Mouse (Mus musculus) embryo, embryonic 11 days (tissue): Measurements from ENCODE around the gene Rnf19b.

Source experiments
- DNase-seq: peaks from one replicate; pipeline ENCODE4 v3.0.0-alpha.2; 2015

The Rnf19b gene

DNA sequence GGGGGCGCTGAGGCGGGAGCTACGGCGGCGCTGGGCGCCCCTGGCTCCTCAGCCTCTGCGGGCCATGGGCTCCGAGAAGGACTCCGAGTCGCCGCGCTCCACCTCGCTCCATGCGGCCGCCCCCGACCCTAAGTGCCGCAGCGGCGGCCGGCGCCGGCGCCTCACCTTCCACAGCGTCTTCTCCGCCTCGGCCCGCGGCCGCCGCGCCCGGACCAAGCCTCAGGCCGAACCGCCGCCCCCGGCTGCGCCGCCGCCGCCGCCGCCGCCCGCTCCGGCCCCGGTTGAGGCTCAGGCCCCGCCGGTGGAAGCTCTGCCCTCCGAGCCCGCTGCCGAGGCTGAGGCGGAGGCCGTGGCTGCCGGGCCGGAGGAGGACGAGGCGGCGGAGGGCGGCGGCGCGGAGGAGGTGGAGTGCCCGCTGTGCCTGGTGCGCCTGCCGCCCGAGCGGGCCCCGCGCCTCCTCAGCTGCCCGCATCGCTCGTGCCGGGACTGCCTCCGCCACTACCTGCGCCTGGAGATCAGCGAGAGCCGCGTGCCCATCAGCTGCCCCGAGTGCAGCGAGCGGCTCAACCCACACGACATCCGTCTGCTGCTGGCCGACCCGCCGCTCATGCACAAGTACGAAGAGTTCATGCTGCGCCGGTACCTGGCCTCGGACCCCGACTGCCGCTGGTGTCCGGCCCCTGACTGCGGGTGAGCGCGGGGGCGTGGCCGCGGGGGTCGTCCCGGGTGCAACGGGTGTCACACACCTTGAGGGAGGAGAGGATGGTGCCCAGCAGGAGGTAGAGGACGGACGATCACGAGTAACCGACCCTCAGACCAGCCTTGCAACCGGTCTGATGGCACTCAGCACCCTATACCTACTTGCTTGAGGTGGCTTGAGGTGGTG is at the start of gene Rnf19b:
Gene Rnf19b (plus strand): TSS at position 65 of the 886 bp plus-strand sequence.
- peak; percentile 59 for DNase-seq

- DNase-seq: no peak
These were observed 49.4 kb upstream of the Rnf19b start for GRCm38 (mm10) chr4:129008672-129009071.

DNA sequence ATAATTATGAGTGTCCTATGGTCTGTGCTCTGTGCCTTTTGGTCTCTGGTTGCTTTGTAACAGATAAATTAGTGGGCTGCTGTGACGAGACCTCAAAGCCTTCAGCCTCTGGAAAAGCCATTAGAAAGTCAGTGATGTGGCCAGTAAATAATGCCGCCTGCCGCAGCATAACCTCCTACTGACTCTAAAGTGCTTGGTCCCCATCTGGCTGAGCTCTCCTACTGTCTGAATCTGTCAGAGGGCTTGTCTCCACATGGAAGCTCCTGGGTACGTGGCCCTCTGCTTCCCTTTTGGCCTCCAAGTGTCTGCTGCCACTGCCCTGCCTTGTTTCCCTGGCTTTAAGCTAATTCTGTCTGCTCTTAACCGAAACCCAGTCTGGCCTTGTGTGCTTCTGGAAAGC is 48.5 kb upstream of the Rnf19b start:
- DNase-seq: no peak

GRCm38 (mm10) chr4:129011604-129012121 is 46.4 kb upstream of the Rnf19b start:
- no peak for DNase-seq

DNA sequence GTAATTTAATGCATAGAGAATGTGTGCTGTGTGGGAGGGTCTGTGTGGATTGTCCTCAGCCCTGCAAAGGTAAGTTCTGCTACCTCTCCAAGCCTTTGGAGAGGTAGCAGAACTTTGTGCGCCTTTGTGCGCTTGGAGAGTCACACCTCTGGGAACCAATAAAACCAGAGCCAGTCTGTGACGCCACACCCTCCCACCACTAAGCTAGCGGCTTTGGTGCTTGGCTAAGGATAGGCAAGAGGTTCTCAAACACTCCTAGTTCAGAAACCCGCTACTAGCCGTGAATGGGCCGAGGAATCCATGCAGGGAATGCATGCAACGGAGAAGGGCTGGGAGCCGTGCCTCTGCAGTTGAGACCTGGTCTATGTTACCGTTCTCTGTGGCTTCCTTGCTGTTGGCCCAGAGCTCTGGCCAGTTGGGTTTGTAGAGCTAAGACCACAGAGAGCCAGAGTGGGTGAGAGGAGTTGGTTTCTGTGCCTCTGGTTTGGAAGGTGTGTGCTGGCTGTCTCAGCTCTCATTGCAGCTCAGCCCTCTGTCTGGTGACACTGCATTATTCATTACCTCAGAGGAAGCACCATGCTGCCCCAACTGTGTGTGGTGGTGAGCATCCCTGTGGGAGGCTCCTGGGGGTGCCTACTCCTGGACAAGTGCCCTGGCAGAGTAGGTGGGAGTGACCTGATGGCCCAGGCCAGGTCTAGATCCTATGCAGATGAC is 44.8 kb upstream of the Rnf19b start:
- DNase-seq: no peak

DNA sequence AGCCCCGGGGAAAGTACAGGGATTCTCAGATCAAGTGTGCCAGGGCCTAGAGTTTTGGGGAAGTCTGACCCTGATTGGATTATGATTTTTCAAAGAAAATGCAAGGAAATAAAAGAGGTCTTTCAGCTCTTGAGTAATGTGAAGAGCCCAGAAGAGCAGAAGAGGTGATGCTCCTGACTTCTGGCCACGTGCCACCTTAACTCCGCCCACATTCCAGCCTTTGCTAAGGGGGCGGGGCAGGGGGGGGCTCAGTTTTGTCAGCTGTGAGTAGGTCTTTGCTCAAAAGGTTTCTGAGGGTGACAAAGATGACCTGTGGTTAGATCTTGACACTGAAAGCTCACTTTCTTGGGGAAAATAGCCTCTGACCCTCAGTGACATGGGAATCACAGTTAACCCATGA is 41.7 kb upstream of the Rnf19b start:
- DNase-seq: no peak

GRCm38 (mm10) chr4:129017150-129017549 is 40.9 kb upstream of the Rnf19b start:
- no peak for DNase-seq

DNA sequence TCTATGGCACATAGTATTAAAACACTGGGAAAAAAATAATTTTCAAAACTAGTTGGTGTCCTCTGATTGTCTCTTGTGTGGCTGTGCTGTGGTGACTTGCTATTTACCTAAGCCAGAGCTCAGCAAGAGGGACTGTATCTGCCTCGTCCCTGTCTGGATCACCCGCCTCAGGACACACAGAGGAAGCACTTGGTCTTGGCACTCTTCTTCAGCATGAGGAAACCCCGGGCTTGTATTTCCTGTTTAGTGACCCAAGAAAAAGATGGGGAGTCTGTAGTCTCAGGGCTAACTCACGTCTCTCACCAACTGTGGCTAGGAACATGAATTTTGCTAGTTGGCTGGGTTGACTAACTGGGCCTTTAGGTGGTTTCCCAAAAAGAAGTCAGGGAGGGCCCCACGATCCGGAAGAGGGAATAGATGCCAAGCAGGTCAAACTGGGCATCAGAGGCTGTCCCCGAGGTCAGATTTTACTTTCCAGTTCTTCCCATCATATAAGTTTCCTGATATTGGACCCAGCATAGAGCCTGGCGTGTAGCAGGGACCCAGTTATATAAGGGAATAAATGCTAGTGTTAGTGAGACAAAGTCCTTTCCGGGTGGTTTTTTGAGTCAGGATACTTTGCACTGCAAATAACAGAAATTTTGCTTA is 39.2 kb upstream of the Rnf19b start:
- no peak for DNase-seq

GRCm38 (mm10) chr4:129019788-129020187 is 38.3 kb upstream of the Rnf19b start:
- no peak for DNase-seq

GRCm38 (mm10) chr4:129020454-129020853 is 37.6 kb upstream of the Rnf19b start:
- DNase-seq: no peak

- DNase-seq: no peak
These were observed 36.6 kb upstream of the Rnf19b start for GRCm38 (mm10) chr4:129021426-129021825.

GRCm38 (mm10) chr4:129021886-129022285 is 36.2 kb upstream of the Rnf19b start:
- no peak for DNase-seq

- no peak for DNase-seq
These were observed 34.2 kb upstream of the Rnf19b start for GRCm38 (mm10) chr4:129023884-129024283.

- no peak for DNase-seq
These were observed 33.3 kb upstream of the Rnf19b start for GRCm38 (mm10) chr4:129024775-129025174.

- no peak for DNase-seq
These were observed 32.4 kb upstream of the Rnf19b start for GRCm38 (mm10) chr4:129025707-129026106.

GRCm38 (mm10) chr4:129030746-129031145 is 27.3 kb upstream of the Rnf19b start:
- DNase-seq: no peak

GRCm38 (mm10) chr4:129031408-129031965 is 26.6 kb upstream of the Rnf19b start:
- no peak for DNase-seq

DNA sequence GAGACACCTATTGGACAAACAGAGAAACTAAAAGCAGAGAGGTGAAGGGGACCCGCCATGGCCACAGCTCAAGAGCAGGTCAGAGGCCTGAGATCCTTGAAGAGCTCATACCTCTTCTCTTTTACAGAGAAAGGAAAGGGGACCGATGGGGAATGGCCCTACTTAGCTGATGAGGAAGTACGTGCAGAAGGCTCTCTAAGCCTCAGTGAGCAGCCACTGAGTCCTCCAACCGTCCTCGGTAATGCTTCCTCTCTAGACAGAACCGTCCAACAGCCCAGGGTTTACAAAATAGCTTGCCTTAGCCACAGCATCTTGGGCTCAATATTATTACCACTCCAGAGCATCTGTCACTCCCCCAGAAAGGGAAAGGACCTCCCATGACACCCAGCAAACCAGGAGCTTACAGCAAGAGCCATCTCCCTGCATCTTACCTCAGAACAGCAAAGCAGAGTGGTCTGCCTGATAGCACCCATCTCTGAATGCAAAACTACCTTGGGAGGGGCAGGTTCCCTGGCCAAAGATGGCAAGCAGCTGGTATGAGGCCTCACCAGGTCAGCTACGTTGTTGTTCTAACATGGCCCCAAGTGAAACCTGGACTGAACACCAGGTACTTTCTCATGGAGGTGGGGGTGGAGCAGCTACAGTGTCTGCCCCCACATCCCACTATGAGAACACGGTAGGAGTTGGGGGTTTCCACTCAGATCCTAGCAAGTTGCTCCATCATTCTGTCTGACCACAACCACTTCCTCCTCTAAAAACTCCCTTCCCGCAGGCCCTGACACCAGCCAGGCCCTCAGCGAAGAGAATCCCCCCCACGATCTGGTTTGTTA is 25.7 kb upstream of the Rnf19b start:
- DNase-seq: no peak

DNA sequence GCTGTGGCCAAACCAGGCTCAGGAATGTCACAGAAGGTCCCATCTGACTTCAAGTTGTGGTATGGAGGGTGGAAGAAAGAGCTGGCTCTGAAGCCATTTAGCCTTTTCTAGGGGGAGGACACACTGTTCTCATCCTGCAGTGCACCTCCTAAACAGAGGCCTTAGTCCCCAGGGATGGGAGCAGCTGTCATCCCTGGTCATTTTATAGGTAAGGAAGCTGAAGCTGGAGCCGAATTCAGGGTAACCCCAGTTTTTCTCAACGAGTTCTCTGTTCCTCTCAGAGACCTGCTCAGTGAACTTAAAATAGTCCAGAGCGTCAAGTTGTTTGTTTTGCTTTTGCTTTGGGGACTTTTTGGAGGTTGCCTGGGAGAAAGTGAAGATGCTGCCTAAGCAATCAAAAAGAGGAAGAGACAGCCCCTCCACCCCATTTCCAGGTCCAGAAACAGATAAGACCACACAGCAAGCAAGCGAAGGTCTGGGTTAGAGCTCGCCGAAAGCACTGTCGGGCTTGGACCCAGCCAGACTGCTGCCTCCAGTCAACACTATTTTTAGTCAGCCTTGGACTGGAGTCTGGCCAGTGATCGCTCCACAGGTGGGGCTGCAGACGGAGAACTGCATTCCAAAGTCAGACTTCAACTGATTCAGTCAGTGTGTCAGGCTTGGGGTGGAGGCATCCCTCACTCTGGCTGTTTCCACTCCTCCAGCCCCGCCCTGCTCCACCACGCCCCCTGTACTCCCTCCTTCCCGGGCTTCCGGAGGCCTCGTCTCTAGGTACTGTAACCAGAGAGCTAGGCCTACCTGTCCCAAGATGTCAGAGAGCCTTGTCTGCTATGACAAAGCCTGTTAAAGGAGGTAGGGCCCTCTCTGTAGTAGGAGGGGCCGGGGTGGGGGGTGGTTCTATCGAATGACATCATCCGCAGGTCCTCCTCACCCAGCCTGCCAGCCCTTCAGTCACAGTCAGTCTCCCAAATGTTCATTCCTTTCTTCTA is 24.8 kb upstream of the Rnf19b start:
- peak; percentile 59 for DNase-seq

DNA sequence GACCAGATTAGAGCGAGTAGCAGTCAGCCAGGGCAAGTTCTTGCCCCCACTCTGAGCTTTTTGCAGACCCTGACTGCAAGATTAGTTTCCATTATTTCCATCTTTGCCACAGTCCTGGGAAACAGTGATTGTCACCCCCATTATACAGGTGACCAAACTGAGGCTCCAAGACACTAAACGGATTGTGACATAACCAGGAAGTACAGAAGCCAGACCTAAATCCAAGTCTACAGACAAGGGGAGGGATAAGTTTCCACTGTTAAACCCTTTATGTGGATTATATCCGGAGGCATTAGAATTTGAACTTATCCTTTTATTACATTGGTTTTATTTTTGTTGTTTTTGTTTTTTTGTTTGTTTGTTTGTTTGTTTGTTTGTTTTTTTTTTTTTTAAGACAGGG is 23.8 kb upstream of the Rnf19b start:
- DNase-seq: no peak
